Mouse (Mus musculus): ENCODE measurements around the gene Magoh. TPM values are rescaled to one million over a fixed set of nuclear protein-coding genes. Genes with fewer than 3 reads are reported as not detected.

The Magoh gene
- total RNA-seq (2017): 217 and 291 TPM in 2 replicates

- peak; percentile 88 to 97 for ATAC-seq (replicated peaks in 1 of 2; ENCODE audit: insufficient read depth in 1 of 2, low FRiP score in 2 of 2, low TSS enrichment in 1 of 2, low read depth in 1 of 2, poor library complexity in 2 of 2, severe bottlenecking in 2 of 2)
These were observed at the start of gene Magoh for GRCm38 (mm10) chr4:107879254-107880050. Gene Magoh (plus strand): TSS chr4:107879755.

GRCm38 (mm10) chr4:107830189-107830588 is 49.4 kb upstream of the Magoh start:
- ATAC-seq (replicated peaks in 1 of 2; ENCODE audit: insufficient read depth in 1 of 2, low FRiP score in 2 of 2, low TSS enrichment in 1 of 2, low read depth in 1 of 2, poor library complexity in 2 of 2, severe bottlenecking in 2 of 2): no peak

GRCm38 (mm10) chr4:107830821-107831221 is 48.7 kb upstream of the Magoh start:
- ATAC-seq (replicated peaks in 1 of 2; ENCODE audit: insufficient read depth in 1 of 2, low FRiP score in 2 of 2, low TSS enrichment in 1 of 2, low read depth in 1 of 2, poor library complexity in 2 of 2, severe bottlenecking in 2 of 2): no peak

GRCm38 (mm10) chr4:107831678-107832077 is 47.9 kb upstream of the Magoh start:
- ATAC-seq (replicated peaks in 1 of 2; ENCODE audit: insufficient read depth in 1 of 2, low FRiP score in 2 of 2, low TSS enrichment in 1 of 2, low read depth in 1 of 2, poor library complexity in 2 of 2, severe bottlenecking in 2 of 2): no peak

GRCm38 (mm10) chr4:107833525-107833924 is 46.0 kb upstream of the Magoh start:
- ATAC-seq (replicated peaks in 1 of 2; ENCODE audit: insufficient read depth in 1 of 2, low FRiP score in 2 of 2, low TSS enrichment in 1 of 2, low read depth in 1 of 2, poor library complexity in 2 of 2, severe bottlenecking in 2 of 2): no peak

- ATAC-seq (replicated peaks in 1 of 2; ENCODE audit: insufficient read depth in 1 of 2, low FRiP score in 2 of 2, low TSS enrichment in 1 of 2, low read depth in 1 of 2, poor library complexity in 2 of 2, severe bottlenecking in 2 of 2): no peak
These were observed 44.8 kb upstream of the Magoh start for GRCm38 (mm10) chr4:107834643-107835314.

- no peak for ATAC-seq (replicated peaks in 1 of 2; ENCODE audit: insufficient read depth in 1 of 2, low FRiP score in 2 of 2, low TSS enrichment in 1 of 2, low read depth in 1 of 2, poor library complexity in 2 of 2, severe bottlenecking in 2 of 2)
These were observed 44.0 kb upstream of the Magoh start for GRCm38 (mm10) chr4:107835508-107835909.

GRCm38 (mm10) chr4:107836758-107837157 is 42.8 kb upstream of the Magoh start:
- ATAC-seq (replicated peaks in 1 of 2; ENCODE audit: insufficient read depth in 1 of 2, low FRiP score in 2 of 2, low TSS enrichment in 1 of 2, low read depth in 1 of 2, poor library complexity in 2 of 2, severe bottlenecking in 2 of 2): no peak

GRCm38 (mm10) chr4:107837910-107838309 is 41.6 kb upstream of the Magoh start:
- no peak for ATAC-seq (replicated peaks in 1 of 2; ENCODE audit: insufficient read depth in 1 of 2, low FRiP score in 2 of 2, low TSS enrichment in 1 of 2, low read depth in 1 of 2, poor library complexity in 2 of 2, severe bottlenecking in 2 of 2)

GRCm38 (mm10) chr4:107843687-107844086 is 35.9 kb upstream of the Magoh start:
- ATAC-seq (replicated peaks in 1 of 2; ENCODE audit: insufficient read depth in 1 of 2, low FRiP score in 2 of 2, low TSS enrichment in 1 of 2, low read depth in 1 of 2, poor library complexity in 2 of 2, severe bottlenecking in 2 of 2): no peak

GRCm38 (mm10) chr4:107844971-107845370 is 34.6 kb upstream of the Magoh start:
- peak in 1 of 2 experiments; percentile 25; a peak in 2 of 4 replicates for ATAC-seq (replicated peaks in 1 of 2; ENCODE audit: insufficient read depth in 1 of 2, low FRiP score in 2 of 2, low TSS enrichment in 1 of 2, low read depth in 1 of 2, poor library complexity in 2 of 2, severe bottlenecking in 2 of 2)

GRCm38 (mm10) chr4:107846795-107847194 is 32.8 kb upstream of the Magoh start:
- no peak for ATAC-seq (replicated peaks in 1 of 2; ENCODE audit: insufficient read depth in 1 of 2, low FRiP score in 2 of 2, low TSS enrichment in 1 of 2, low read depth in 1 of 2, poor library complexity in 2 of 2, severe bottlenecking in 2 of 2)

- ATAC-seq (replicated peaks in 1 of 2; ENCODE audit: insufficient read depth in 1 of 2, low FRiP score in 2 of 2, low TSS enrichment in 1 of 2, low read depth in 1 of 2, poor library complexity in 2 of 2, severe bottlenecking in 2 of 2): no peak
These were observed 31.0 kb upstream of the Magoh start for GRCm38 (mm10) chr4:107848546-107848945.

- no peak for ATAC-seq (replicated peaks in 1 of 2; ENCODE audit: insufficient read depth in 1 of 2, low FRiP score in 2 of 2, low TSS enrichment in 1 of 2, low read depth in 1 of 2, poor library complexity in 2 of 2, severe bottlenecking in 2 of 2)
These were observed 29.9 kb upstream of the Magoh start for GRCm38 (mm10) chr4:107849621-107850020.

- ATAC-seq (replicated peaks in 1 of 2; ENCODE audit: insufficient read depth in 1 of 2, low FRiP score in 2 of 2, low TSS enrichment in 1 of 2, low read depth in 1 of 2, poor library complexity in 2 of 2, severe bottlenecking in 2 of 2): no peak
These were observed 29.5 kb upstream of the Magoh start for GRCm38 (mm10) chr4:107850091-107850490.

- no peak for ATAC-seq (replicated peaks in 1 of 2; ENCODE audit: insufficient read depth in 1 of 2, low FRiP score in 2 of 2, low TSS enrichment in 1 of 2, low read depth in 1 of 2, poor library complexity in 2 of 2, severe bottlenecking in 2 of 2)
These were observed 26.2 kb upstream of the Magoh start for GRCm38 (mm10) chr4:107853333-107853732.

- no peak for ATAC-seq (replicated peaks in 1 of 2; ENCODE audit: insufficient read depth in 1 of 2, low FRiP score in 2 of 2, low TSS enrichment in 1 of 2, low read depth in 1 of 2, poor library complexity in 2 of 2, severe bottlenecking in 2 of 2)
These were observed 25.7 kb upstream of the Magoh start for GRCm38 (mm10) chr4:107853836-107854235.

GRCm38 (mm10) chr4:107856958-107857686 is 22.4 kb upstream of the Magoh start:
- no peak for ATAC-seq (replicated peaks in 1 of 2; ENCODE audit: insufficient read depth in 1 of 2, low FRiP score in 2 of 2, low TSS enrichment in 1 of 2, low read depth in 1 of 2, poor library complexity in 2 of 2, severe bottlenecking in 2 of 2)
